Mouse (Mus musculus): Measurements from ENCODE around the gene Cit. TPM values are rescaled to one million over a fixed set of nuclear protein-coding genes. Genes with fewer than 3 reads are reported as not detected.

Gene Cit
- total and polyA plus RNA-seq, 3 experiments: 44.1 to 126 (median 69.8) TPM

DNA sequence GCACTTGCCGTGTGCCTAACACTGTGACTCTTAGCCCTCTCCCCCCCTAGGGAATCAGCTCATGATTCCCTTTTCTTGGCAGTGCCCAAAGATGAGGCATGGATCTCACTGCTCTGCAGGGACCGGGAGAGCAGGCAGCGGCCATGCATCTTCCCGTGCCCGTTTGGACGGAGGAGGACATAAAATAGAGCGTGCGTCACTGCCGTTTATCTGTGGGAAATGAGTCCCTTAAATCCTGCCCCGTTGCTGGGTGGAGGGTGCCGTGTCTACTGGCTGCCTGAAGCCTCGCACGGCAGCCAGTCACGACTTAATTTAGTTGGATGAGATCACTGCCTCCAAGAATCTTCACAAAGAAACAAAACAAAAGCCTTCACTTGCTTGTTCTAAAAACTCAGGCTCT, 110.1 kb downstream of the Cit start:
- peaks cover 31% of the 10 kb centered on the region for H3K9me3 ChIP-seq (replicated peaks)
- H3K36me3 ChIP-seq (replicated peaks): peaks cover 98% of the 10 kb centered on the region
- TF ChIP-seq GATA2 (IDR thresholded peaks at IDR 0.05; ENCODE audit: borderline replicate concordance, low read depth, low read length) (no peak), POLR2AphosphoS5 (IDR thresholded peaks at IDR 0.05; ENCODE audit: insufficient replicate concordance, low read depth, low read length) (no peak), CTCF (IDR thresholded peaks at IDR 0.05; ENCODE audit: low read depth, low read length) (no peak)
- ATAC-seq (ENCODE audit: extremely low read depth, insufficient number of reproducible peaks, low FRiP score, poor library complexity, severe bottlenecking) (no peak), DNase-seq (ENCODE audit: low spot score) (no peak)
- no peaks in the 10 kb centered on the region for H3K27me3 ChIP-seq (ENCODE audit: insufficient read depth, low read length)
- peaks cover 2% of the 10 kb centered on the region; the same call in 1 of the 2 replicates for H3K4me1 ChIP-seq (ENCODE audit: insufficient read depth, low read depth, low read length)
- no peak overlapping the region for H3K4me3 ChIP-seq (ENCODE audit: low read depth, low read length)

DNA sequence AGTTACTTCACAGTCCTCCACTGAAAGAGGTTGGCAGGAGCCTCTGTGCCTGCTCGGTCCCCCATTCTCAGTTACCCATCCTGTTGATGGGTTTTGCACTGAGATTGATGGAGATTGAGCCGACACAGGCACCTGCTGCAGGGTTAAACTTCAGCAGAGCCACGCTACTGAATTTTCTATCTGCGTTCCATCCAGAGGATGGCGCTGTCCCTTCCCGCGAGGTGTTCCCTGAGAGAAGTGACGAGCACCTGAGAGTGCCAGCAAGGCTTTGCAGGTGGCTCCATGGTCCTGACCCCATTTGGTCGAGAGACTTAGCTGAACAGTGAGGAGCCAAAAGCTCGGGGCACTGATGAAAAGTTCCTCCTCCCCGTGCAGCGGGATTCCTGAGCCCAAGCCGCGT, 111.0 kb downstream of the Cit start:
- no peak for TF ChIP-seq GATA1 (IDR thresholded peaks at IDR 0.05; ENCODE audit: borderline replicate concordance, low read length)
- no peak for TF ChIP-seq CTCF (IDR thresholded peaks at IDR 0.05; ENCODE audit: low read depth, low read length)
- no peak for TF ChIP-seq POLR2AphosphoS5 (IDR thresholded peaks at IDR 0.05; ENCODE audit: insufficient replicate concordance, low read depth, low read length)
- no peak for TF ChIP-seq TAL1 (conservative IDR thresholded peaks at IDR 0.05; ENCODE audit: low read depth, low read length)
- TF ChIP-seq GATA2 (IDR thresholded peaks at IDR 0.05; ENCODE audit: borderline replicate concordance, low read depth, low read length): no peak
- Histone ChIP-seq H3K27me3 (ENCODE audit: insufficient read depth, low read length) (no peaks in the 10 kb centered on the region), H3K4me1 (ENCODE audit: insufficient read depth, low read depth, low read length) (peaks cover 2% of the 10 kb centered on the region; the same call in 1 of the 2 replicates), H3K36me3 (replicated peaks) (peaks cover 98% of the 10 kb centered on the region), H3K4me3 (ENCODE audit: low read depth, low read length) (no peak overlapping the region), H3K9me3 (replicated peaks) (peaks cover 27% of the 10 kb centered on the region)
- DNase-seq (ENCODE audit: low spot score) (no peak), ATAC-seq (ENCODE audit: extremely low read depth, insufficient number of reproducible peaks, low FRiP score, poor library complexity, severe bottlenecking) (no peak)

DNA sequence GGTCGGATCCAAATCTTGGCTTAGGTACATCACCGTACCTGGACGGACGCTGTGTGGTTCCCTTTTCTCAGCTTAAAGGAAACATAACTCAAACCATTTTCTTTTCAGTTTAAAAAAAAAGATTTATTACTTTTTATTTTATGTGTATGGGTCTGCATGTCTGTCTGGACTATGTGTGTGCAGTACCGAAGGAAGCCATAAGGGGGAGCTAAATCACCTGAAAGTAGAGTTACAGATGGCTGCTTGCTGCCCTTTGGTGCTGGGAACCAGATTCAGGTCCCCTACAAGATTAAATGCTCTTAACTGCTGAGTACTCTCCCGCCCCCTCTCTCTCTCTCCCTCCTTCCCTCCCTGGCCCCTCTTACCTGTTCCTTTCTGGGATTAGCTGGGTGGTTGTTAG, 112.1 kb downstream of the Cit start:
- peaks cover 98% of the 10 kb centered on the region for H3K36me3 ChIP-seq (replicated peaks)
- no peaks in the 10 kb centered on the region for H3K27me3 ChIP-seq (ENCODE audit: insufficient read depth, low read length)
- TF ChIP-seq CTCF (IDR thresholded peaks at IDR 0.05; ENCODE audit: low read depth, low read length): no peak
- no peak for TF ChIP-seq POLR2AphosphoS5 (IDR thresholded peaks at IDR 0.05; ENCODE audit: insufficient replicate concordance, low read depth, low read length)
- TF ChIP-seq TAL1 (conservative IDR thresholded peaks at IDR 0.05; ENCODE audit: low read depth, low read length): no peak
- TF ChIP-seq GATA1 (IDR thresholded peaks at IDR 0.05; ENCODE audit: borderline replicate concordance, low read length): no peak
- no peak for TF ChIP-seq GATA2 (IDR thresholded peaks at IDR 0.05; ENCODE audit: borderline replicate concordance, low read depth, low read length)
- ATAC-seq (ENCODE audit: extremely low read depth, insufficient number of reproducible peaks, low FRiP score, poor library complexity, severe bottlenecking) (no peak), DNase-seq (ENCODE audit: low spot score) (no peak)
- no peak overlapping the region for H3K4me3 ChIP-seq (ENCODE audit: low read depth, low read length)
- H3K4me1 ChIP-seq (ENCODE audit: insufficient read depth, low read depth, low read length): peaks cover 6% of the 10 kb centered on the region; the same call in 1 of the 2 replicates
- peaks cover 24% of the 10 kb centered on the region for H3K9me3 ChIP-seq (replicated peaks)

DNA sequence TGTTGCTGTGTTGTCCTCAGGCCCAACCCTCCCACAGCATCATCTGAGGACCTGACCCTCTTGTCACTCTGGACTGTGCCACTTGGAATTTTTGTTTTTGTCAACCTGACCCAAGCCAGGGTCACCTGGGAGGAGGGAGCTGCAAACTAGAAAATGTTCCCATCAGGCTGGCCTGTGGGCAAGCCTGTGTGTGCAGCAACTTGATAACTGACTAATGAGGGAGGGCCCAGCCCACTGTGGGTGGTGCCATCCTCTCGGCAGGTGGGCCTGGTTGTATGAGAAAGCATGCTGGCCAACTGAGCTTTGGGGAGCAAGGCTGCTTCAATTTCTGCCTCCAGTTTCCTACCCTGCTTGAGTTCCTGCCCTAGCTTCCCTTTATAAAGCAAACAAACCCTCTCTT, 113.3 kb downstream of the Cit start:
- TF ChIP-seq CTCF (IDR thresholded peaks at IDR 0.05; ENCODE audit: low read depth, low read length) (no peak), GATA2 (IDR thresholded peaks at IDR 0.05; ENCODE audit: borderline replicate concordance, low read depth, low read length) (no peak), POLR2AphosphoS5 (IDR thresholded peaks at IDR 0.05; ENCODE audit: insufficient replicate concordance, low read depth, low read length) (no peak), TAL1 (conservative IDR thresholded peaks at IDR 0.05; ENCODE audit: low read depth, low read length) (no peak), GATA1 (IDR thresholded peaks at IDR 0.05; ENCODE audit: borderline replicate concordance, low read length) (no peak)
- H3K27me3 ChIP-seq (ENCODE audit: insufficient read depth, low read length): no peaks in the 10 kb centered on the region
- ATAC-seq (ENCODE audit: extremely low read depth, insufficient number of reproducible peaks, low FRiP score, poor library complexity, severe bottlenecking) (no peak), DNase-seq (ENCODE audit: low spot score) (no peak)
- peaks cover 19% of the 10 kb centered on the region for H3K9me3 ChIP-seq (replicated peaks)
- peaks cover 98% of the 10 kb centered on the region for H3K36me3 ChIP-seq (replicated peaks)
- H3K4me1 ChIP-seq (ENCODE audit: insufficient read depth, low read depth, low read length): peaks cover 7% of the 10 kb centered on the region; the same call in 1 of the 2 replicates
- no peak overlapping the region for H3K4me3 ChIP-seq (ENCODE audit: low read depth, low read length)

DNA sequence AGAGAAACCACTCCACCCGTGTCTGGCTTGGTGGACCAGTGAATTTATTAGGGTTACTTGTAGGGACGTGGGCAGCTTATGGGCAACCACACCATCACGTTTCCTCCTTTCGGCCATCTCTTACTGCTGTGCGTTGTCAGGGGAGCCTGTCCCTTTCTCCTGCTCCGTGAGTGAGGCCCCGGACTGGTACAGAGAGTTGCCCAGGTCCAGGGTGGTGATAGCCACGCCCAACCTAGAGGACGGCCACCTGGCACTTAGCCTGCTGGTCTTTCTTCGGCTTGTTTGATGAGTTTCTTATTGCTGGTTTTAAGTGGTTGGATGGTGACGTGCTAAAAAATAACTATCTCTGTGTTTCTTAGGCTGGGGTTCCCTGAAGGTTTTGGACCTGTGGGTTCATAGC, 113.7 kb downstream of the Cit start:
- peaks cover 7% of the 10 kb centered on the region; the same call in 1 of the 2 replicates for H3K4me1 ChIP-seq (ENCODE audit: insufficient read depth, low read depth, low read length)
- peaks cover 19% of the 10 kb centered on the region for H3K9me3 ChIP-seq (replicated peaks)
- no peaks in the 10 kb centered on the region for H3K27me3 ChIP-seq (ENCODE audit: insufficient read depth, low read length)
- no peak for TF ChIP-seq GATA2 (IDR thresholded peaks at IDR 0.05; ENCODE audit: borderline replicate concordance, low read depth, low read length)
- TF ChIP-seq TAL1 (conservative IDR thresholded peaks at IDR 0.05; ENCODE audit: low read depth, low read length): no peak
- TF ChIP-seq CTCF (IDR thresholded peaks at IDR 0.05; ENCODE audit: low read depth, low read length): no peak
- TF ChIP-seq GATA1 (IDR thresholded peaks at IDR 0.05; ENCODE audit: borderline replicate concordance, low read length): no peak
- no peak for TF ChIP-seq POLR2AphosphoS5 (IDR thresholded peaks at IDR 0.05; ENCODE audit: insufficient replicate concordance, low read depth, low read length)
- no peak overlapping the region for H3K4me3 ChIP-seq (ENCODE audit: low read depth, low read length)
- H3K36me3 ChIP-seq (replicated peaks): peaks cover 98% of the 10 kb centered on the region
- no peak for ATAC-seq (ENCODE audit: extremely low read depth, insufficient number of reproducible peaks, low FRiP score, poor library complexity, severe bottlenecking)
- no peak for DNase-seq (ENCODE audit: low spot score)

DNA sequence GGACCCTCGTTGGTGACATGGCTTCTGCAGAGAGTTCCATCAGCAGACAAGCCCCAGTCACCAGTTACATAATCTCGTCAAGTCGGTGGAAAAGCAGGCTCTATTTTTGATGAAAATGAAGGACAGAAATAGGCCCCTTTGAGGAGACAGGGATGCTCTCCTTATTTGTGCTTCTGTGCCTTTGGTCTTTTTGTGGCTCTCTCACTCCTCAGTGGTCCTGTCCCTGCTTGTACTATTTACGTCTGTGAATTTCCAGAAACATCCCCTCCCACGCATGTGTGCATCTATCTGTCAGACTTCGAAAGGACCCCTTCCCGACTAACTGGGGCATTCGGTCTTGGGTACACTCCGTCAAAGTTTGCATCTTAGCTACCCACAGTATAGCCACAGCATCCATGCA, 116.7 kb downstream of the Cit start:
- no peak for DNase-seq (ENCODE audit: low spot score)
- H3K9me3 ChIP-seq (replicated peaks): peaks cover 2% of the 10 kb centered on the region
- no peak for ATAC-seq (ENCODE audit: extremely low read depth, insufficient number of reproducible peaks, low FRiP score, poor library complexity, severe bottlenecking)
- TF ChIP-seq GATA1 (IDR thresholded peaks at IDR 0.05; ENCODE audit: borderline replicate concordance, low read length) (no peak), CTCF (IDR thresholded peaks at IDR 0.05; ENCODE audit: low read depth, low read length) (no peak), GATA2 (IDR thresholded peaks at IDR 0.05; ENCODE audit: borderline replicate concordance, low read depth, low read length) (no peak), TAL1 (conservative IDR thresholded peaks at IDR 0.05; ENCODE audit: low read depth, low read length) (no peak), POLR2AphosphoS5 (IDR thresholded peaks at IDR 0.05; ENCODE audit: insufficient replicate concordance, low read depth, low read length) (no peak)
- H3K36me3 ChIP-seq (replicated peaks): peaks cover 96% of the 10 kb centered on the region
- no peak overlapping the region for H3K4me3 ChIP-seq (ENCODE audit: low read depth, low read length)
- peaks cover 7% of the 10 kb centered on the region; the same call in 1 of the 2 replicates for H3K4me1 ChIP-seq (ENCODE audit: insufficient read depth, low read depth, low read length)
- no peaks in the 10 kb centered on the region for H3K27me3 ChIP-seq (ENCODE audit: insufficient read depth, low read length)

Measured in G1E (cell line).